Mouse (Mus musculus): ENCODE measurements around the gene Ercc4.

Ercc4 gene

DNA sequence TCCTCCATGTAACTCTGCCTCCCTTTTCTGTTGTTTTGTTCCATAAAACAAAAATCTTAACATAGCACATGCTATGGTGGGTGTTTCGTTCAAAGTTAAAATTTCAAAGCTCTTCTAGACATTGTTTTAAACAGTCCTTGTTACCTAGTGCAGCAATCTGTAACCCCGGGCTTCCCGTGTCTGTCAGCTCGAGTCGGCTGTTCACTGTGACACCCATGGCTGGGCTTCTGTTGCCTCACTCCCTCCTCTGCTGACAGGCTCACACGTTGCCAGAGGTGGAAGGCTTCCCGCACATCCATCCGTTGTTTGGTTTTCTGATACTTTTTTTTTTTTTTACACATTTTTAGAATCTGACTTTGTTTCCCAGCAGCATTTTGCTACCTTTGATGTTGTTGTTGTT is 40.5 kb downstream of the Ercc4 start:
- no peak for DNase-seq

DNA sequence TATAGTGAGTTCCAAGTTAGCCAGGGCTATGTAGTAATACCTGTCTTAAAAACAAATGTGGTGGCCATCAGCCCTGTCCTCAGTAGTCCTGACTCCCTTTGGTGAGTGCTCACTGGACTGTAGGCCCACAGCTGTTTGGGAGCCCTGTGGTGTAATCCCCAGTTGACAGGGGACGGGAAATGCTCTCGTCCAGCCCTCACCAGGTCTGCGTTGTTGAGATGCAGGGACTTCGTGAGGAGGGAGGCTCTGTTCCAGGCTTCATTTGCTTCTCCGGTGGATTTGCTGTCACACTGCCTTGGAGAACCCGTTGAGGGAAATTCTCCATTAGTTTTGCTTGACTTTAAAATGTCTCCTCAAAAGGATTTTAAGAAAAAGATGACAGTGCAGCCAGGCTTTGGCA is 41.3 kb downstream of the Ercc4 start:
- DNase-seq, result no peak

DNA sequence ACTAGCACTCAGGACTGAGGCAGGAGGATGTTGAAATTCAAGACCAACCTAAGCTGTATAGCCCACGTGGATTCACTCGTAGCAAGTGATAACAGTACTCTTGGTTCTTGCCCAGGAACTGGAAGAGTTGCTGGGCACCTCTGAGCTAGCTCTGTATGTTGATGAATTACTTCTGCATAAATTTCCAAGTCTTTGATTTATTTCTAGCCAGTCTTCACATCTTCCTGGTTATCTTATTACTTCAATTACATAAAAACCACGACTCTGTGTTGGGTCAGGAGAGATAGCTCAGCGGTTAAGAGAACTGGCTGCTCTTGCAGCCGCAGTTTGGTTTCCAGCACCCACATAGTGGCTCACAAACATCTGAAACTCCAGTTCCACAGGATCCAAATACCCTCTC is 43.0 kb downstream of the Ercc4 start:
- DNase-seq, result no peak

DNA sequence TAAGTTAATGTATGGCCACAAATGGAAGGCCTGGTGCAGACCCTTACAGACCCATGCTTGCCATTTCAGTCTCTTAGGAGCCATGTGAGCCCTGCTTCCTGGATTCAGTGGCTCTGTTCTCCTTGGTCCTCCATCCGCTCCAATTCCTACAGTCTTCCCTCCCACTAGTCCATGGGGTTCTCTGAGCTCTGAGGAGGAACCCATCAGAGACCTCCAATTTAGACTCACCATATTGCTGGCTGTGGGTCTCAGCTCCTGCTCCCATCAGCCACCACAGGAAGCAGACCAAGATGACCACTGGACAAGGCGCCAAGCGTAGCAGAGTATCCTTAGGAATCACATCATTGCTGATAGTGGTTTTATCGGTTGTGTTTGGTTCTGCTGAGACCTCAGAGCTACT is 43.7 kb downstream of the Ercc4 start:
- DNase-seq, result no peak

DNA sequence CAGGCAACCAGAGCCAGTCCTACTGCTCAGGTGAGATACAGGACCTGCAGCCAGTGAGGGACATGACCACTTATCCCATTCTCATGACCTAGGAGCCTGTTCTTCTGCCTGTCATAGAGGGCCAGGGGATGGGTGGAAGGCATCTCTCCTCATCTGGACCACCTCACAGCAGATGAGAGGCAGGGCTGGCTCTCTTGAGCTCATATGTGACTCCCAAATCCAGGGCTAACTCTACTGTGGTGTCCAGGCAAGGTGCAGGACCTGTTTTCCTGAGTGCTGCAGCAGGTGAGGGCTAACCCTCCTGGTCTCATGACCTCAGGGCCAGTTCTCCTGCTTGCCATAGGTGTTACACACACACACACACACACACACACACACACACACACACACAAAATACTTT is 44.9 kb downstream of the Ercc4 start:
- no peak for DNase-seq

DNA sequence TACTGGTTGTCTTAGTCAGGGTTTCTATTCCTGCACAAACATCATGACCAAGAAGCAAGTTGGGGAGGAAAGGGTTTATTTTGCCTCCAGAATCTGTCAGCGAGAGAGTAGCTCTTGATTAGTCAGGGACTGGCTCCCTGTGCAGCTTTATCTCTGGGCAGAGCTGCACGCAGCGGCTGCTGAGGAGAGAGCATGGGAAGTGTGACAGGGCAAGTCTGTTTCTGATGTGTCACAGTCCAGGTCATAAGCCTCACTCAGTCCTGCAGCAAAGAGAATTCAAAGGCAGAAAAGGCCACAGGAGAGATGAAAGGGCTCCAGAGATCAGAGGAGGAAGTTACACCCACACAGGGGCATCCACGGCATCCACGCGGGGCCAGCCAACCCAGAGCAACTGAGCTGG is 47.8 kb downstream of the Ercc4 start:
- DNase-seq, result no peak

DNA sequence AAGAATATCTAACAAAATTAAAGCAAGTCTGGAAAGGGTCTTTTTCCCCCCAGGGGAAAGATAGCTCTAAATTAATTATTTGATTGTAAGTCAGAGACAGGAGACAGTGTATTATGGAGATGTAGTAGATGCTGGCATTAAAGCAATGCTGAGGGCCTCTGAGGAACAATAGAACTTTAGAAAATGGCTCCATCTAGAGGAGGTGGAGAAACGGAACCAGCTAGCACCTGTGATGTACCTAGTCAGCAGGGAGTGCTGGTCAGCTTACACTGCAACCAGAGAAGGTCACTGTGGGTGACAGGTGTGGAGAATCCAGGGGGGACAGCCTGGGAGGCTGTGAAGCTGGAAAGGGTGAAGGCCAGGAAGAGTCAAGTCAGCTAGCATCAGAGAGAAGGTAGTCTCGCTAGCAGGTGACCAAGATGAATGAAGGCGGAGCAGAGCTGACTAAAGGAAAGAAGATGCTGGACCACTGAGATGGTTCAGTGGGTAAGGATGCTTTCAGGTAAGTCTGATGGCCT is 48.7 kb downstream of the Ercc4 start:
- no peak for DNase-seq

DNA sequence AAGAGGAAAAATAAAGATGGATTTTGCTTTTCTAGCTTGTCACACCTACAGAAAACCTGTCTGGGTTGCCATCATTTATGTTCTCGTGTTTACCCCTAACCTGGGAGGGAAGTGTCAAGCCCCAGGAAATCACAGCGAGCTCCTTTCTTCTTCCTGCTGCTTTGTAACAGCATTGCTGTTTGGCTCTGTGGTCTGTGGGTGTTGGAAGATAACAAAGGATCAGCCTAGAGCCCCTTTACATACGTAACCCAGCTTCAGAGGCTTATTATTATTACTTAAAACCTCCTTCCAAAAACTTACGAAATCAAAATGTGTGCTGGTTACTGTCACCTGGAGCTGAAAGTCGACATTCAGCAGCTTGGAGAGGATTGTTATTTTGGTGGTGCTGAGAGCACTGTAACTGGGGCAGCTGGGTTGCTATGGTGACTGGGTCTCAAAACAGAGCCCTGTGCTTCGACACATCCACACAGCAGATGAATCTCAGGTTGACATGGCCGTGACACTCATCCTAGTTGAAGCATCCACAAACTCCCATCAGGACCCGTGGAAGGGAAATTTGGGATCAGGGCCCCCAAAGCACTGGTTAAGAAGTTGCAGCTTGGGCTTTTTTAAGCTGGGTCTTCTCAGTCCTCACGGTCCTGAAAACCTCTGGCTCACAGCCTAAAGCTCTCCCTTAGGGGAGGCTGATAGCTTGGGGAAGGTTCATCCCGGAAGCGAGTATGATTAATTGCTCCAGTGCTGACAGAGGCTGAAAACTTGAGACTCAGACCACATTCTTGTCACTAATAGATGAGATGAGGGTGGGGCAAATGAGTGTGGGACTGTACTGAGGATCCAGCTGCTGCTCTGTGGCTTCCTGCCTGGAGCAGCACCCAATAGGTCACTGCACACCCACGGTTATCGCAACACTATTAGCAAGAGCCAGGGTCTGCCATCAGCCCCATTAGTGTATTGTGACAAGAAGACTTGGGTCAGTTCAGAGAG is 49.7 kb downstream of the Ercc4 start:
- DNase-seq, result no peak

DNA sequence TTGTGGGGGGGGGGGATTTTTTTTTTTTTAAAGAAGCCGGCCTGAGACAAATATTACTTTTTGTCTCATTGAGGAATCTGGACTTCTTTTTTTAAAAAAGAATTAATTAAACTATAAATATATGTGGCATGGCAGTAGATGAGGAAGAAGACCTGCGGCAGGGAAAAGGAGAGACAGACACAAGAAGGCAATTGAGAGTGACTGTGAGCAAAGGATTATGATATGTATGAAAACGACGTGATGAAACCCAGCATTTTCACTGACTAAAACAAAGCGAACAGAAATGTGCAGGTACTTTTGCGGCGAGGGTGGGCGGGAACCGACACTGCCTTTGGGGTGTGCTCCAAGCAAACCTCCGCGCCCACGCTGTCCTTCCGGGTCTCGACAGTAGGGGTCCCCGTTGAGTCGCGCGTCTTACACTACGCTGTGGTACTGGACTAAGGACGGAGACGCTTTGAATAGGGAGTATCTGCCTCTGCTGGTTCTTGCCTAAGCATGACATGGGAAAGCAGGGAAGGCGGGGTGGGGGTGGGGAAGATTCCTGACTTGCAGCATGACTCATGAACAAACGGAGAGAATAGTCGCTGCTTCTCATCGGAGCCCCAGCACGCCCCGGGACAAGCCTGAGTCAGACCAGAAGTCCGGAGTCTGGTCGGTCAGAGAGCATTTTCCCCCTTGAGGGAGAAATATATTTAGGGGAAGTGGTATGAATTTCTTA is 50.6 kb downstream of the Ercc4 start:
- DNase-seq, result peak; percentile 84

DNA sequence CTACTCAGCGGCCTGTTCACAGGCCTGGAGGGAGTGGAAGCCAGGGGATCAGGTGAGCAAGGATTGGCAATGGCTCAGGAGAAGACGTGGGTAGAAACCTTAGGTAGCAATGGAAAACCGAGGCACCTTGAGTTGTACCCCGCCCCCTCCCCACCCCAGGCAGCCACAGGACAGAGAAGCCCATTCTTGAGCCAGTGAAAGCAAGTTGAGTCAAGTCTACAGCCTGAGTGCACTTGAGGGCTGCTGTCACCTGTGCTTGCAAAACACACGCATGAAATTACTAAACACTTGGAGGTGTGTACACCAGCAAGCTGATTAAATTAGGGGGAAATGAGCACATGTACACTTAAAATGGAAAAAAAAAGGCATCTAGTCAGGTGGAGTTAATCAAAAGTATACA is 52.0 kb downstream of the Ercc4 start:
- DNase-seq, result no peak

DNA sequence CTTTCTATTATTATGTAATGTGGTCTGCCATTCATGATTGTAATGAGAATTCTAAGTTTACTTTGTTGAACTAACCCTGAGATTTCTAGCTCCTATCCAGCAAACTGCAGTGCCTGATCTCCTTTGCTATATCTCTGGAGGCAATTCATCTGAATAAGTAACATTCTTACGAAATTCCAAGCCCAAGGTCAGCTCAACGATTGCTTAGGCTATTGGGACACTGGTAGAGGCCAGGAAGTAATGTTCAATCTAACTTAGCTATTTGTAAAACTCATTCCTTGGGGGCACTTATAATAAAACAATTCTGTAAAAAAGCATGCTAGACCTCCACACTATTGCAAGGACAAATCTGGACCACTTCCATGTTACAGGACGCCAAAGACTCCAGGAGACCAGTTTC is 58.2 kb downstream of the Ercc4 start:
- DNase-seq, result no peak

DNA sequence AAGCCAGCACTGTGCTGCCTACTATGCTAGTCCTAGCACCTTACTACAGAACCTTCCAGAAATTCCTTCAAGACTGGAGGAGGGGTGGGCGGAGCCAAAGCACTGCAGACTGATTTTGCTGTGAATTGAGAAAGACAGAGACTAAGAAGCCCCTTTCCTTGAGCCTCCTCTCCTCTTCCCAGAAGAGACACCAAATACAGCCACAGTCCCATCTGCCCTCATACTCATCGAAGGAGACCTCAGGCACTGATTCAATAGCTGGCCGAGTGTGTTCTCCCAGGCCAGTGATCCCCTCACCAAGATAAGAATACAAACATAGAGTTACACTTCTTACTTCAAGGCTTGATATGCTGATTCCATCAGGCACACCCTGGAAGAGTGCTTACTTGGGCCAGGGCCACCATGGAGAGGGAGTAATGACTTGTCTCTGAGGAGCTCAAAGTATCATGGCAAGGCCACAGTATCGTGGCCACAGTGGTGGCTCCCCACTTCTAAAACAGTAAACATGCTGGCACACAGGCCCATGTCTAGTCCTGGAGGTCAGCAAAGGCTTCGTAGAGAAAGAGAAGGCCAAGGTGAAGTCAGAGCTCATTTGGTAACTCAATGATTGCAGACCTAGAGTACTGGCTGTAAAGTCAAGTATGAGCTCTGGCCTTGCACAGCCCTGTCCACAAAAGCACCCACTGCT is 63.7 kb downstream of the Ercc4 start:
- no peak for DNase-seq

DNA sequence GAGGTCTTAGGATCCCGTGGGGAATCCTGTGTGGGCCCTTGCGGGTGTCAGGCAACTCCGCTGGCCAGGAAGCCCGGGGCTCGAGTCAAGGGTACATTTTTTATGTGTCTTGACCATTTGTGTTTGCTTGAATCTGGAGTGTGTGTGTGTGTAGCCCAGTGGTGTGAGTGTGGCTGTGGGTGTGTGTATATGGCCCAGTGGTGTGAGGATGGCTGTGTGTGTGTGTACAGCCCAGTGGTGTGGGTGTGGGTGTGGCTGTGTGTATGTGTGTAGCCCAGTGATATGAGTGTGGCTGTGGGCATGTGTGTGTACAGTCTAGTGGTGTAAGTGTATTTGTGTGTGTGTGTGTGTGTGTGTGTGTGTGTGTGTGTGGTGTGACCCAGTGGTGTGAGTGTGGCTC is 73.0 kb downstream of the Ercc4 start:
- no peak for DNase-seq

DNA sequence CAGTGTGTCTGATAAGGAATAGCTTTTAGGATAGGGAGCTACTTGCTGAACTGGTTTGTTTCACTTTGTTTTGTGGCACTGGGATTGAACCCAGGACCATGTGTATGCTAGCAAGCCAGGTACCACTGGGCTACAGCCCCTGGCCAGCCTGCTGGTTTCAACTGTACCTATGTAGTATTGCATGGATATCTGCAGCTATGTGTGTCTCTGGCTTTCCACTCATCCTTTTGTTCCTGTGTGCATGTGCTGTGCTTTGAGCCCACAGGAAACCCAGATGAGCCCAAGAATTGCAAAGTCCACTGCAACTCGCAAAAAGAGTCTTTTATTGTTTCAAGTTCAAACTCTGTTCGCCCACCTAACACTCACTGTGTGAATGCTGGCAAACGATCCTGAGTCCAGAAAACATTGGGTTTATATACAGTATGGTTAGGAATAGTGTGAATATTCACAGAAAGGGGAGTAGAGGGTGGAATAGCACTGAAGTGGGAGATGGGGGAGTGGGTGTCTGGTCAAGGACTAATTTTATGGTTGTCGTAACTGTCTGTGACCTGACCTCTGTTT is 73.8 kb downstream of the Ercc4 start:
- no peak for DNase-seq

DNA sequence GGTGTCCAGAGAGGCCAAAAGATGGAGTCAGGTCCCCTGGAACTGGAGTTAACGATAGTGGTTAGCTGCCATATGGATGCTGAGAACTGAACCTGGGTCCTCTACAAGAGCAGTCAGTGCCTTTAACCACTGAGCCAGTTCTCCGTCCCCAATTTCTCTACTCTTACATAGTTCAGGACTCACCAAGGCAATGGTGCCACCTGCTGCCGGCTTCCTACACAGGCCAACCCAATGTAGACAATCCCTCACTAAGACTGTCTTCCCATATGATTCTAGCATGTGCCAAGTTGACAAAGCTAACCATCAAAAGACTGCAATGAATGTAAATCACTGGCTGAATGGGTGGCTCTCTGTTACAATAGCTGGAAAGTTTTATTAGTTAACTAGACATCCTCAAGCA is 74.9 kb downstream of the Ercc4 start:
- no peak for DNase-seq

DNA sequence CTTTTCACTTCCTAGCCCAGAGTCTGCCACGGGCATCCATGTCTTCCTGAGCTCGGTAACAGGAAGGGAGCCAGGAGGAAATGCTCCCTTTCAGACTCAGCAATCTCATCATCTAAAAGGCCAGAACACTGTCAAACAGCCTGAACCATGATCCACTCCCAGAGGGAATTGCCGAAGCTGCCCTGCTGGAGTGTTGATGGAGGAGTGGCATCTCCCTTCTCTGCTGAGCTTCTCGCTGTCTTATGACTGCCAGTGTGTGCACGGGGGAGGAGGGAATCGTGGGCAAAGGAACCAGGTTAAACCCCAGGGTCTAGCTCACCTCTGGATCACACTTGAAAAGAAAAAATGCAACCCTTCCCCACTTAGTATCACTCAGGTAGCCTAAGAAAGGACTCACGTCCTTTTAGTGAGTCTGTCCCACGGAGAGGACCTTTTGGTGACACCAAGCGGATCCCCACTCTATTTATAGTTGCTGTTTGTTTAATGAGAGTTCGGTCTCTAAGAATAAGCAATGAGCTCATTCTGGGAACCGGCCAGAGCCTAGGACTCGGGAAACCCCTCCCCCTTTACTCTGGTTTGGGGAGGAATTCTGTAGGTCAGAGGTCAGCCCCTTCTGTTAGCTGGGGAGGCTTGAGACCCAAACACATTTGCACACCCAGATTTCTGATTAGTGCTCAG is 80.1 kb downstream of the Ercc4 start:
- no peak for DNase-seq

DNA sequence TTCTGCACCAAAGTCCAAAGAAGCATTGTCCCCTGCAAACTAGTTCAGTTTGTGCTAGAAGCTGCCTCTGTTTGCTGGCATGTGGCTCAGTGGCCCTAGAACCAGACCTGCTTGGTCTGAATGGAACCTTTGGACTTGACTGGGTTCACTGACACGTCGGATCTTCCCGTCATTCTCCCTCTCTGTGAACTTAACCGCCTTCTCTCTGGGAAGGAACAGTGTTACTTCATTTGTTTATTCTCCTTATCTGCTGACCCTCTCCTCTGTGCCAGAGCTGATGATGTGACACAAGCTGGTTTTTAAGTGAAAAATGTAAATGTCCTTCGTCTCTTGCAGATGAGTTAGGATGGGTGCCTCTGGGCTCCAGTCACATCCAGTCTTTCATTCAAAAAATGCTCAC is 81.0 kb downstream of the Ercc4 start:
- no peak for DNase-seq

DNA sequence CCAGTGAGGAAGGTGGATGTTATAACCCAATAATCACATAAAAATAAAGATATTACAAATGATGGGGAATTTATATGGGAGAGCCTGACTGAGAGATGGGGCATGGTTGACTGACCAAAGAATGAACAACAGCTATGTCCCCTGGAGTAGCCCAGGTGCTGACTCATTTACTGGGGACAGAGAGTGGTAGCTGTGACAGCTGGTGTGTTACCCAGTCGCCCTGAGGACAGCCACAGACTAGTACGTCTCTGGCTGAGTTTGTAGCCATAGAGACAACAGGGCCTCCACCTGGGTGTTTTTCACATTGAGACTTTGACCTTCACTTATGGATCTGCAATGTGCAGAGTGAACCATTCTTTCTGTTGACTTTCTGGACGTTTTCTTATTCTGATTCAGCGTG is 81.7 kb downstream of the Ercc4 start:
- no peak for DNase-seq

DNA sequence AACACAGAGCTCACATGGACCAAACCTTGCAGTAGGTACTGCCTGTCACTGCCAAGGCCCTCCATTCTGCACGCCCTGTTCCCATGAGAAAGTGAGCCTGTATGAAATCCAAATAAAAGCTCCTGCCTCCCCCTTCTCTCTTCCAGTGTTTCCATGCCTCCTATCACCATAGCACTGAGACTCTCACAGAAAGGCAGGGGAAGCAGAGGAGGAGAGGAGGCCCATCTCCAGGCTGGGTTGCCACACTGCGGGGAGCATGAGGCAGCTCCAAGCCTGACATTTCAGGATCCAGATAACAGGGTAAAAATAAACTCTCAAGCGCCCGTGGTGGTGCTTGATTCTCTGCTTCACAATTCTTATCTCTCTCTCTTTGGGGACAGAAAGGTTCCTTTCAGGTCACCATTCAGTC is 84.2 kb downstream of the Ercc4 start:
- DNase-seq, result no peak

DNA sequence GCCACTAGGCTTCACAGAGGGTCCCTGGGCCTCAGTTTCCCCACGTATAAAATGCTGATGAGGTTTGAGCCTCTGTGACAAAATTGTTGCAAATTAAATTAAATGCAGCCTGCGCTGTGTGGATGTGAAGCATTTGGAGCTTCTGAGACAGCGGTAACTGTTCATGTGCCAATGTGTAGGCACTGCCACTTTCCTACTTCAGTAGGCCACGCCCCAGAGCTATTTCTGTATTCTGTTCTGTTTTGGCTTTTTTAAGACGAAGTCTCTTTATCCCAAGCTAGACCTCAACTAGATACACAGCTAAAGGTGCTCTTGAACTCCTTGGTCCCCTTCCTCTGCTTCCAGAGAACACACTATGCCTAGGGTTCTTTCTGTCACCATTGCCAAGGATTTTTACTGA is 85.4 kb downstream of the Ercc4 start:
- no peak for DNase-seq

DNA sequence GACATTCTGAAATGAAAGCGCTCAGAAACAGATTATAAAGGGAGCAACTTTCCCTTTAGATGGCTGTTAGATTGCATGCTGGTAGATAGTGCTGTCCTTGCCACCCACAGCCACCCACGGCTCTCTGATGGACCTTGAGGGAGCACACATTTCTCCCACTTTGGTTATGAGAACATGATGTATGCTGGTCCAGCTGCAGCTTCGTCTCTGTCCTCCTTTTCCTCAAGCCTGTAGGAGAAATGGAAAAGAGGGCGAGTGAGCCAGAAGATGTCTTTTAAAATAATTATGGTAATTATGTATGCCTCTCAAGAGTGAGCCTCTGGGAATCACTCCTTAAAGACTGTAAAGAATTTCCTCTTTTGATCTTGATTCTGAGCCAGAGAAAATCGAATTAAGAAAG is 87.1 kb downstream of the Ercc4 start:
- DNase-seq, result no peak

DNA sequence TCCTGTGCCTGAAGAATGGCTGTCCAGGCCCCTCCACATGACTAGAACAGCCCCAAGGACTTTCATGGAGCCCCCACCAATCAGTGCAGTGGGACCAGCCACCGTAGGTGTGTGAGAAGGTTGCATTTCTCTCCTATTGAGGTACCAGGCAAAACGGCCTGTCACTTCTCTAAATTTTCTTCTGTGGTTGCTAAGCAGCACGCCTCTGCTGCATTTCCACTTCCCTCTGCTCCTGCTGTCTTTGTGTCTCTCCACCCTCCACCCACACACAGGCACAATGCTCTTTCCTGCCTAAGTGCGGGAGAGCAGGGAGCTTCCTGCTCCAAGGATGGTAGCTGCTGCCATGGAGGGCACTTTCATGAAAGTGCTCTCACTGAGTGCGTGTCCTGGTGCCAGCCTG is 87.8 kb downstream of the Ercc4 start:
- DNase-seq, result no peak

DNA sequence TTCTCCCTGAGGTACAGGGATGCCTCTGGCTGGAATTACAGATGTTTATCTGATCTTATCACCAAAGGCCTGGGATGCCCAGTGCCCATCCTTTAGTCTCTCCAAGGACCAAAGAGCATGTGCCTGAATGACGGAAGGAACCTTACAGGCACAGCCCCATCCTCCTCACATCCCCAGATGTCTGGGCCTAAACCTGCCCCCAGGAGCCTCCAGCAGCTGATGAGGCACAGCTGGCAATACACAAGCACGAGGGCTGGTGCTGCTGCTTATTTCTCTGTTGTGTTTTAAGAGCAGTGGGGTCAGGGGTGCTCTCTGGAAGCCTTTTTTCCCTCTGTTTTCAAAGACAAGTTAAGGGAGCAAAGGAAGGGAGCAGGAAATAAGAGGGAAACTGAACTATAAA is 89.7 kb downstream of the Ercc4 start:
- no peak for DNase-seq

All from liver (tissue).